Mouse (Mus musculus): ENCODE measurements around the gene Gstk1.

Gene Gstk1

DNA sequence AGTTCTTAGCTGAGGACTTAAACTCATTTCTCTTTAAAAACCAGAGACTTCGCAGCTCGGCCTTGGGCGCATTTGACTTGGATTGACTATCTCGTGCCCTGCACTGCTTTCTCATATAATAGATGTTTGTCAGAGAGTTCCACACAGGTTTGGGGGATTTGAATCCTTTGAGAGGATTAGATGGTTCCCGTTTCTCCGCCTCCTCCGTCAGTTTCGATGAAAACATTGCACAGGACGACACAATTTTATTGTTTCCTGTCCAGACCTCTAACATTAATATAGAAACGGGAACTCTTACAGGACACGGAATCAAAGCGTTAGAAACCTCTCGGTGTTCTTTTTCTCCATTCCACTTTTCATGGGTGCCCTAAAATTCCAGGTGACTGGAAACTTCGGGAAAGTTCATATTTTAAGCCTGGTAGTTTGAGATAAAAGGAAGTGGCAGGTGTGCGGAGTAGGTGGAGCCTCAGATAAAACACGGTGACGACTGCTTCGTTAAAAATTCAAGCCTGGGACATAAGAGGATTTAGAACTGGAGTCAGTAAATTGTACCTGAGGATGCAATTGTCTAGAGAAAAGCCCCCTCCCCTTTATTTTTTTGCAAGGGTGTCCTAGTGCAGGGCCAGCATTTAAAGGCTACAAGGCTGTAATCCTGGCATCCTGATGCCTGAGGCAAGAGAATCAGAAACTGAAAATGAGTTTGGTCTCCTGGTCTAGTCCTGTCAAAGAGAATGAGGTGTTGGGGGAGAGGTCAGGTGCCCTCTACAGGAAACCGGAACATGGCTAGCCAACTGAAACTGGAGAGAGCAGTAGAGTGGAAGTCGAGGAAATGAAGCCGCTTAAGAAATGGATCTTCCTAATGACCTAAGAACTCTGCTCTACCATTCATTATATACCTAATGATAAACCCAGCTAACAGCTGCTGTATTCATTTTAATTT lies 19.9 kb downstream of the Gstk1 start:
- intact Hi-C loops (cut with DNase I) = loop anchor here (2.0 to 10.0 kb wide), 3 partner anchors 39 to 319 kb away; partner anchors contain the start of gene Epha1

GRCm38 (mm10) chr6:42270817-42271216 lies 25.1 kb downstream of the Gstk1 start:
- intact Hi-C loops (cut with DNase I) = no loop called here

DNA sequence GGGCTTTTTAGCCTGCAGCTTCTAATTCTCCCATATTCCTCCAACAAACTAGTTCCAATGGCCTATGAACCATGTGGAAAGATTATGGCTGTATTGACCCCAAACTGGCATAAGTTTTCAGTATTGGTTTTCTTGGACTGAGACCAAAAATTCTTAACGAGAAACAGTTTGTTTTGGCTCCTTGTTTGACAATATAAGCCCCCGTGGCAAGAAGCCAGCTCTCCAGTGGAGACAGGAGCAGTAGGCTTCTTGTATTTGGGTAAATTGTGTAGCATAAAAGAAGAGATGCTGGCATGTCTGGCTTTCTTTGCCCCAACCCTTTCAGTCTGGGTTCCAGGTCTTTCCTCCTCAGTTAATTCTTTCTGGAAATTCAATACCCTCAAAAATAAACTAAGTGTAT lies 30.4 kb downstream of the Gstk1 start:
- intact Hi-C loops (cut with DNase I) = no loop called here

GRCm38 (mm10) chr6:42282865-42283528 lies 37.3 kb downstream of the Gstk1 start:
- intact Hi-C loops (cut with DNase I) = no loop called here

- intact Hi-C loops (cut with DNase I) = no loop called here
These were observed 40.7 kb downstream of the Gstk1 start, which contains the start of gene Clcn1 for GRCm38 (mm10) chr6:42286448-42286847. Gene Clcn1 (plus strand): TSS chr6:42286685.

DNA sequence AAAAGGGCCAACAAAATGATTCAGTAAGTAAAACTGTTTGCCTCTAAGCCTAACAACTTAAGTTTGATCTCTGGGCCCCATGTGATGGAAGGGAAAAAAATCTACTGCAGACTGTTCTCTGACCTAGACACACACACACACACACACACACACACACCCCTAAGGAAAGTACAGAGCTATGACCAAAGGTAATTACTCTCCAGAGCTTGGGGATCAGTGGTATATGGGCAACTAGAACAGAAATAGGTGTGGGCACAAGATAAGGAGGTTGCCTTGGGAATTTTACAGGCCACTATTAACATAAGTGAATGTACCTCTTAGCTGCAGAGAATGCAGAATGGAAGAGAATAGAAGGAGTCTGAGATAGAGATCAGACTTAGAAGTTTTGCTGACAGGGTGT lies 41.8 kb downstream of the Gstk1 start:
- intact Hi-C loops (cut with DNase I) = no loop called here

DNA sequence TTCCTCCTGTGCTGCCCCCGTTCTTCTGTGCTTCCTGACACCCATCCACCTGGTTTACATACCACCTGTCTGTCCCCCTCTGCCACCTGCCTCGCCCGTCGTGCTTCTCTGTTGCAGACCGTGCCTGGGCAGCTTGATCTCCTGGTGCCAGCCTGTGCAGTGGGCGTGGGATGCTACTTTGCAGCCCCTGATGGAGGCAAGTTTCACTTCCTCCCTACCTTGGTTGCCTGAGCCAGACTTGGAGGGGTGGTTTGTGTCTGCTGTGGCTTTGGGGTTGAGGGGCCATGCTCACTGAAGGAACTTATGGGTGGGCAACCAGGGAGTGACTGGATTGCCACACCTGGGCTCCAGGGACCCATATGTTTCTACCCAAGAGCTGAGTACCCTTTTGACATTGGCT lies 47.6 kb downstream of the Gstk1 start:
- intact Hi-C loops (cut with DNase I) = no loop called here

DNA sequence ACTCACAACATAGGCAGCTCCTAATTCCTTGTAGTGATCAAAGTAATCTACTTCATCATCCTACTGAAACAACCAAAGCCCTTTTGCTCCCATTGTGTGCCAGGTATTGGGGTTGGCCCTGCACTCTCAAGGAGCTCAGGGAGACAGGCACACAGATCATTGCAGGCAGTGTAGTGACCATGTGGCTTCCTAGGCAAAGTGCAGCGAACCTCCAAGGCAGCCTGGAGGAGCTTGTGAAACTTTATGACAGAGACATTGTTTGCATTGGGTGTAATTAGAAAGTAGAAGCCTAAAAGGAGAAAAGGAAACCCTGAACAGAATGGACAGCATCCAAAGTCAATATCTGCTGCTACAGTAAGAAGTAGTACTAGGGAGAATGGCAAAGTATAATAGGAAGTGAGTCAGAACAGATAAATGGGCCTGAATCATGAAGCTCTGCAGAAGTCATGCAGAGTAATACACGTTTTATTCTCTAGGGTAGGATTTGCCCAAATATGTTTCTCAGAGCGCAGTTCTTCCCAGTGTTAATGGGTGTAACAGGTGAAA lies 49.9 kb downstream of the Gstk1 start:
- intact Hi-C loops (cut with DNase I) = no loop called here

GRCm38 (mm10) chr6:42299362-42299761 lies 53.6 kb downstream of the Gstk1 start:
- intact Hi-C loops (cut with DNase I) = no loop called here
